Mouse (Mus musculus) liver, embryonic 14.5 days (tissue): ENCODE measurements around the gene Mapk1. TPM values are rescaled to one million over a fixed set of nuclear protein-coding genes. Genes with fewer than 3 reads are reported as not detected.

Experiments used
- ATAC-seq: fragments of 200-750 bp; cut with Nextera tagmentation; 2 replicates; pipeline ENCODE4 v1.8.0; 2017; ENCODE audit warnings: moderate number of reproducible peaks, mild to moderate bottlenecking, moderate library complexity; ENCODE audit not compliant: insufficient read depth
- DNase-seq, 3 experiments: peaks; one replicate each; pipeline ENCODE4 v3.0.0-alpha.2; 2012 to 2013; ENCODE audit warnings: low read depth in 3 of 3, low spot score in 3 of 3
- H3K27ac ChIP-seq: fragments of 300-500 bp; sonication (generic); 2 replicates; pipeline ENCODE4 v1.5.1; 2014; ENCODE audit warnings: moderate library complexity, mild to moderate bottlenecking, control low read depth, inconsistent platforms
- H3K27me3 ChIP-seq: fragments of 300-500 bp; sonication (generic); 2 replicates; pipeline ENCODE4 v1.6.1; 2014; ENCODE audit warnings: mild to moderate bottlenecking, low read length, moderate library complexity; ENCODE audit not compliant: control insufficient read depth, insufficient read depth
- H3K36me3 ChIP-seq: fragments of 300-500 bp; sonication (generic); replicated peaks from 2 replicates; pipeline ENCODE4 v1.6.1; 2014; ENCODE audit warnings: low read depth; ENCODE audit not compliant: control insufficient read depth, insufficient read depth
- H3K4me1 ChIP-seq, 2 experiments: fragments of 200-500 bp in 1 of 2; fragments of 300-500 bp in 1 of 2; sonication (generic) in 1 of 2; replicated peaks; 2 replicates each; pipeline ENCODE4 v1.6.1; 2012 to 2014; ENCODE audit warnings: antibody characterized with exemption in 1 of 2, inconsistent platforms in 1 of 2, low read length in 1 of 2; ENCODE audit not compliant: control insufficient read depth in 2 of 2, insufficient read depth in 2 of 2
- H3K4me2 ChIP-seq: fragments of 300-500 bp; sonication (generic); 2 replicates; pipeline ENCODE4 v1.6.1; 2014; ENCODE audit warnings: low read depth, mild to moderate bottlenecking, control low read depth, moderate library complexity
- H3K4me3 ChIP-seq, 2 experiments: fragments of 200-500 bp in 1 of 2; fragments of 300-500 bp in 1 of 2; sonication (generic) in 1 of 2; 2 replicates each; pipeline ENCODE4 v1.5.1; 2012 to 2014; ENCODE audit warnings: low read depth in 2 of 2, low read length in 2 of 2, mild to moderate bottlenecking in 2 of 2, control low read depth in 1 of 2, inconsistent platforms in 1 of 2, moderate library complexity in 1 of 2; ENCODE audit not compliant: insufficient read depth in 1 of 2
- H3K9ac ChIP-seq: fragments of 300-500 bp; sonication (generic); replicated peaks from 2 replicates; pipeline ENCODE4 v1.6.1; 2014; ENCODE audit warnings: mild to moderate bottlenecking, control low read depth, moderate library complexity
- H3K9me3 ChIP-seq: fragments of 300-500 bp; sonication (generic); 2 replicates; pipeline ENCODE4 v1.6.1; 2016; ENCODE audit warnings: low read length, mixed read lengths; ENCODE audit not compliant: control insufficient read depth
- CTCF ChIP-seq: IDR thresholded peaks from 2 replicates; pipeline ENCODE4 v1.5.1; 2016; ENCODE audit warnings: antibody characterized with exemption, low read depth, control low read depth
- EP300 ChIP-seq: IDR thresholded peaks from 2 replicates; pipeline ENCODE4 v1.6.1; 2016; ENCODE audit warnings: antibody characterized with exemption, low read depth
- WGBS: fragments of 180-500 bp; shearing (Covaris S2); extraction: QIAGEN DNeasy Blood & Tissue Kit; methylation state at CpG from one replicate; pipeline ENCODE4 v1.1.7; 2014; ENCODE audit not compliant: insufficient replicate concordance; 5-methylcytosine and 5-hydroxymethylcytosine counted together
- polyA plus RNA-seq, 2 experiments: library from polyadenylated mRNA; depleted of rRNA in 1 of 2; stranded (reverse) in 1 of 2; unstranded in 1 of 2; fragments of >200 nt; fragmentation: Nextera tagmentation in 1 of 2; extraction: Ambion mirVana in 1 of 2; gene quantifications; 2 replicates each; pipeline versions ENCODE4 v1.2.1 to v1.2.3; 2012 to 2014

The Mapk1 gene
- polyA plus RNA-seq, 2 experiments = 55.1 to 91.6 TPM

GRCm38 (mm10) chr16:17029971-17030695 lies 47.0 kb downstream of the Mapk1 start:
- peaks cover 55% of the 10 kb centered on the region for H3K36me3 ChIP-seq
- DNase-seq (no peak), ATAC-seq (no peak)
- H3K9me3 ChIP-seq = no peaks in the 10 kb centered on the region
- WGBS = 87% methylated on average over 4 of the region's 4 CpGs
- no peak overlapping the region for H3K27ac ChIP-seq
- H3K27me3 ChIP-seq = no peaks in the 10 kb centered on the region
- H3K9ac ChIP-seq = no peak overlapping the region
- H3K4me1 ChIP-seq = no peaks in the 10 kb centered on the region
- TF ChIP-seq EP300 (no peak), CTCF (no peak)
- H3K4me3 ChIP-seq = no peak overlapping the region
- H3K4me2 ChIP-seq = no peak overlapping the region

GRCm38 (mm10) chr16:17033754-17034153 lies 50.6 kb downstream of the Mapk1 start:
- WGBS = 81% methylated on average over 2 of the region's 2 CpGs
- no peak overlapping the region for H3K9ac ChIP-seq
- DNase-seq = no peak

GRCm38 (mm10) chr16:17040716-17041115 lies 57.5 kb downstream of the Mapk1 start:
- no peak for DNase-seq
- Histone ChIP-seq H3K27ac (no peak overlapping the region), H3K9me3 (no peaks in the 10 kb centered on the region), H3K4me2 (no peak overlapping the region), H3K36me3 (peaks cover 61% of the 10 kb centered on the region), H3K4me3 (no peak overlapping the region), H3K9ac (no peak overlapping the region), H3K4me1 (no peaks in the 10 kb centered on the region), H3K27me3 (no peaks in the 10 kb centered on the region)
- no peak for ATAC-seq
- 91% methylated on average over 3 of the region's 3 CpGs for WGBS
- TF ChIP-seq CTCF = no peak
- no peak for TF ChIP-seq EP300

More at GRCm38 (mm10) chr16:17033754-17034153, 50.6 kb downstream of the Mapk1 start:
- TF ChIP-seq EP300 = no peak
- TF ChIP-seq CTCF = no peak
- Histone ChIP-seq H3K9me3 (no peaks in the 10 kb centered on the region), H3K4me3 (no peak overlapping the region), H3K27ac (no peak overlapping the region), H3K4me1 (no peaks in the 10 kb centered on the region), H3K36me3 (peaks cover 62% of the 10 kb centered on the region), H3K4me2 (no peak overlapping the region), H3K27me3 (no peaks in the 10 kb centered on the region)
- no peak for ATAC-seq

GRCm38 (mm10) chr16:17041417-17041816 lies 58.2 kb downstream of the Mapk1 start:
- H3K4me1 ChIP-seq = no peaks in the 10 kb centered on the region
- H3K36me3 ChIP-seq = peaks cover 59% of the 10 kb centered on the region
- no peaks in the 10 kb centered on the region for H3K27me3 ChIP-seq
- no peaks in the 10 kb centered on the region for H3K9me3 ChIP-seq
- H3K4me2 ChIP-seq = no peak overlapping the region
- H3K9ac ChIP-seq = no peak overlapping the region
- DNase-seq (no peak), ATAC-seq (no peak)
- H3K27ac ChIP-seq = no peak overlapping the region
- TF ChIP-seq CTCF = no peak
- no peak for TF ChIP-seq EP300
- H3K4me3 ChIP-seq = no peak overlapping the region
- WGBS = 77% methylated on average over 1 of the region's 1 CpGs

GRCm38 (mm10) chr16:17044320-17044719 lies 61.1 kb downstream of the Mapk1 start:
- no peaks in the 10 kb centered on the region for H3K9me3 ChIP-seq
- H3K4me2 ChIP-seq = no peak overlapping the region
- TF ChIP-seq CTCF (no peak), EP300 (no peak)
- H3K27me3 ChIP-seq = no peaks in the 10 kb centered on the region
- no peak for DNase-seq
- peaks cover 40% of the 10 kb centered on the region for H3K36me3 ChIP-seq
- 87% methylated on average over 3 of the region's 3 CpGs for WGBS
- no peak overlapping the region for H3K9ac ChIP-seq
- no peaks in the 10 kb centered on the region for H3K4me1 ChIP-seq
- no peak overlapping the region for H3K27ac ChIP-seq
- H3K4me3 ChIP-seq = no peak overlapping the region
- ATAC-seq = no peak
